Mouse (Mus musculus): ENCODE results near the gene Slc39a10. TPM values are rescaled to one million over a fixed set of nuclear protein-coding genes. Genes with fewer than 3 reads are reported as not detected.
A peak's percentile ranks its signal among the peaks of the same experiment; 100 is the strongest.

The Slc39a10 gene
- polyA plus RNA-seq, 1 experiment, result 0.96 TPM

DNA sequence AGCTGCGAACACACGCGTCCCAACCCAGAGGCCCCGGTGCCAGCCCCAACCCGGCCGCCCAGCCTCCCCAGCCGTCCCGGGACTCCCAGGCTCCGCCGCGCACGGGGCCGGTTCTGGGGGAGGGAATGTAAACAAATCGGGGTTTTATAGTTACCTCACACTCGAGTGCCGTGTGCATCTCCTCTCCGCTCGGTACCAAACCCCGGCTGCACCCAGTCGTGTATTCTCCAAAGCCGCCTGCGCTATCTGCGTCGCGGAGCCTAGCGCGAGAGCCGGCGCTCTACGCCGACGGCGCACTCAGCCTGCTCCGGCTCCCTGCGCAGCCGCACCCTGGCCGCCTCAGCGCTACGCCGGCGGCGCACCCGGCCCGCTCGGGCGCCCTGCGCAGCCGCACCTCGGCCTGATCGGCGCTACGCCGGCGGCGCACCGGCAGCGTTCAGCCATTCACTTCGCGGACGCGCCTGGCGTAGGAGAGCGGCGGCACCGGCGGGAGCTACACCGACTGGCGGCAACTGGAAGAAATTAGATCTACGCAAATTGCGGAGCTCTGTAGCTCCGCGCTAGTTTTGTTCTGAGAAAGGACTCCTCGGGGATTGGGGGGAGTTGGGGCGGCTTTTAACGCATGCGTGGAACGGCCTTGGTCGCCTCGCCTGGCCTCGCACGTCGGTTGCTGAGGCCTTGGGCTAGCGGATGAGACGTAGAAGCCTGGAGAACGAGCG, 39.2 kb downstream of the Slc39a10 start:
- H3K36me3 ChIP-seq (ENCODE audit: control insufficient read depth, insufficient read depth, low read length), result no peaks in the 10 kb centered on the region
- no peaks in the 10 kb centered on the region; the same call in 1 of the 2 replicates for H3K4me1 ChIP-seq (ENCODE audit: control insufficient read depth, insufficient read depth, insufficient read length, low read length)
- H3K27me3 ChIP-seq (ENCODE audit: control insufficient read depth, insufficient read depth, low read length), result no peaks in the 10 kb centered on the region
- peak overlapping the region; percentile 93 for H3K27ac ChIP-seq (ENCODE audit: insufficient read depth, low read depth, low read length)
- TF ChIP-seq POLR2A (IDR thresholded peaks at IDR 0.05; ENCODE audit: low read depth, low read length), result peak; percentile 78
- TF ChIP-seq CTCF (IDR thresholded peaks at IDR 0.05; ENCODE audit: extremely low read depth, insufficient read length, insufficient replicate concordance, low read depth, low read length), result no peak
- WGBS, result under 1% methylated on average over 86 of the region's 86 CpGs
- peak overlapping the region; percentile 80 for H3K4me3 ChIP-seq (ENCODE audit: low read depth, low read length)

DNA sequence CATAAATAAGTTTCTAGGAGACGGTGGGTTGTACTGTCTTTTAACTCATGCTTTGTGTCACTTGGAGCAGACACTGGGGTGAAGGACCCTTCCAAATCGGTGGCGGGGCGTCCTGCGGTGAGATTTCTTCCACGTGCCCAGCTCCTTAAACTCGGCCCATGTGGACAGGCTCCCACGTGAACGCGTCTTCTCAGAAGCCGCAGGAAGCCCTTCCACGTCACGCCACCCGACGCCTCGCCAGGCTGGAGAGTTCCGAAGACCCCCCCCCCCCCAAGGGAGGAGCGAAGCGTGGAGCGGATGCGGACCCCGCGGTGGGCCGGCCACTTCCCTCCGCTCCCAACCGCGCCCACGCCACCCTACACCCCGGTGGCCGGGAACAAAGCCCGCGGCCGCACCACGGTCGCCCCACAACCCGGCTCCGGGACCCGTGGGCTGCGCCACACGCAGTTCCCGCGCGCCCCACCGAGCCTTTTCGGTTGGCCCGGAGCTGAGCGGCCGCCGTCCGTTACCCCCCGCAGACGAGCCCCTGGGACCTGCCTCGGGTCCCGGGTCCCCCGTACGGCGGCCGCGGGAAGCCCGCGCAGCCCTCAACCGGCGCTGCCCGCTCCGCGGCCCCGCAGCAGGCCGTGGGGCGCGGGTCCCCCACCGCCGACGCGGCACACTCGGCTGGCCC, 39.9 kb downstream of the Slc39a10 start:
- H3K36me3 ChIP-seq (ENCODE audit: control insufficient read depth, insufficient read depth, low read length), result no peaks in the 10 kb centered on the region
- H3K27ac ChIP-seq (ENCODE audit: insufficient read depth, low read depth, low read length), result peak overlapping the region; percentile 71
- H3K4me3 ChIP-seq (ENCODE audit: low read depth, low read length), result peak overlapping the region; percentile 80
- H3K27me3 ChIP-seq (ENCODE audit: control insufficient read depth, insufficient read depth, low read length), result no peaks in the 10 kb centered on the region
- WGBS, result 1% methylated on average over 75 of the region's 75 CpGs
- TF ChIP-seq CTCF (IDR thresholded peaks at IDR 0.05; ENCODE audit: extremely low read depth, insufficient read length, insufficient replicate concordance, low read depth, low read length), result no peak
- TF ChIP-seq POLR2A (IDR thresholded peaks at IDR 0.05; ENCODE audit: low read depth, low read length), result no peak
- H3K4me1 ChIP-seq (ENCODE audit: control insufficient read depth, insufficient read depth, insufficient read length, low read length), result no peaks in the 10 kb centered on the region; the same call in 1 of the 2 replicates

DNA sequence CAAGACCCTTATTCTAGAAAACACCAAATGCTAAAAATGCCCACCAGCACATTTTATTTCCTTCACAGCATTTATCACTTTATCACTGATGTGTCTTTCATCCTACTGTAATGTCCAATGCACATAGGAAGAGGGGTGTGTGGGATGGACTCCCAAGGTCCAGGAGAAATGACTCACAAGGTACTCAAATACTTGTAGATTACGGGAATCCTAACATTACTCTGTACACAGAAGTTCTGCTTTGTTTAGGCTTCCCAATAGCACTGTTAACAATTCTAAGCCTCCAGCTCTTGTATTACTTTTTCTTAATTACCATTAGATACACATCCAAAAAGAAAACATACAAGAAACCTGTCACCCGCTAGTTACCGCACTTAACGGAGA, 40.4 kb downstream of the Slc39a10 start:
- TF ChIP-seq CTCF (IDR thresholded peaks at IDR 0.05; ENCODE audit: extremely low read depth, insufficient read length, insufficient replicate concordance, low read depth, low read length), result no peak
- no peak for TF ChIP-seq POLR2A (IDR thresholded peaks at IDR 0.05; ENCODE audit: low read depth, low read length)
- no peaks in the 10 kb centered on the region for H3K27me3 ChIP-seq (ENCODE audit: control insufficient read depth, insufficient read depth, low read length)
- H3K36me3 ChIP-seq (ENCODE audit: control insufficient read depth, insufficient read depth, low read length), result no peaks in the 10 kb centered on the region
- 7% methylated on average over 4 of the region's 4 CpGs for WGBS
- peak overlapping the region; percentile 80 for H3K4me3 ChIP-seq (ENCODE audit: low read depth, low read length)
- H3K27ac ChIP-seq (ENCODE audit: insufficient read depth, low read depth, low read length), result no peak overlapping the region
- H3K4me1 ChIP-seq (ENCODE audit: control insufficient read depth, insufficient read depth, insufficient read length, low read length), result no peaks in the 10 kb centered on the region; the same call in 1 of the 2 replicates

DNA sequence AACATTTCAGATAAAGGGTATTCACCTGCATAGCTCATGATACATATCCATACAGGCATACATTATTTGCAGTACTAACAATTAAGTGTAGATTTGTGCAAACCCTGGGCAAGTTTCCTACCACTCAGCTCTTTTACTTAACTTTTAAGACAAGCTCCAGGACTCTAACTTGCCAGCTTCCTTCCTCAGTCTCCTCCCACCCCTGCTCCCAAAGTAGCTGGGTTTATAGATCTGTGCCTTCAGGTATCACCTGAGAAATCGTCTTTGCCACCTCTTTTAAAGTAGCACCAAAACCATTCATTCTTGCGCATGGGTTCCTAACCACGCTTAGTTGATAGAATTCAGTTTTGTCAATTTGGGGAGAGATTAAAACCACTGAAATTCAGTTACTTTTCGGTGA, 41.1 kb downstream of the Slc39a10 start:
- no peaks in the 10 kb centered on the region for H3K36me3 ChIP-seq (ENCODE audit: control insufficient read depth, insufficient read depth, low read length)
- H3K27ac ChIP-seq (ENCODE audit: insufficient read depth, low read depth, low read length), result no peak overlapping the region
- H3K4me1 ChIP-seq (ENCODE audit: control insufficient read depth, insufficient read depth, insufficient read length, low read length), result no peaks in the 10 kb centered on the region; the same call in 1 of the 2 replicates
- no peak overlapping the region for H3K4me3 ChIP-seq (ENCODE audit: low read depth, low read length)
- no peak for TF ChIP-seq CTCF (IDR thresholded peaks at IDR 0.05; ENCODE audit: extremely low read depth, insufficient read length, insufficient replicate concordance, low read depth, low read length)
- WGBS, result 65% methylated on average over 4 of the region's 4 CpGs
- no peaks in the 10 kb centered on the region for H3K27me3 ChIP-seq (ENCODE audit: control insufficient read depth, insufficient read depth, low read length)

DNA sequence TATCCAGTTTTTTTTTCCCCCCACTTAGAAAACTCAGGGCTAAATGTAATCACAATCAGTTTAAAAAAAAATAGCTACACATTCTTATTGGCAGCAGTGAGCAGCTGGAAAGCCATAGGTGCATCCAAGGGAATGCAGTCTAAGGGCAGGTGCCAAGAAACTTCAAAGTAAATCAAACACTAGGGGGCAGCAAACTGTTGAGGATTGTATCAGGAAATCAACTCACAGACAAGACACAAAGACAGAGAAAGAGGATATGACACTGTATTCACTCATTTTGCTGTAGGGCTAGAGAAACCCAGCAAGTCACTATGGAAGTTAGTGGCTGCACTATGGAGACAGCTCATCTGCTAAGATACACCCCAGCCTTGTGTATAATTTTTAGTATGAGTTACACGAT, 42.9 kb downstream of the Slc39a10 start:
- H3K27me3 ChIP-seq (ENCODE audit: control insufficient read depth, insufficient read depth, low read length), result no peaks in the 10 kb centered on the region
- 24% methylated on average over 1 of the region's 1 CpGs for WGBS
- TF ChIP-seq POLR2A (IDR thresholded peaks at IDR 0.05; ENCODE audit: low read depth, low read length), result no peak
- TF ChIP-seq CTCF (IDR thresholded peaks at IDR 0.05; ENCODE audit: extremely low read depth, insufficient read length, insufficient replicate concordance, low read depth, low read length), result no peak
- no peak overlapping the region for H3K27ac ChIP-seq (ENCODE audit: insufficient read depth, low read depth, low read length)
- H3K4me1 ChIP-seq (ENCODE audit: control insufficient read depth, insufficient read depth, insufficient read length, low read length), result no peaks in the 10 kb centered on the region; the same call in 1 of the 2 replicates
- H3K4me3 ChIP-seq (ENCODE audit: low read depth, low read length), result no peak overlapping the region
- H3K36me3 ChIP-seq (ENCODE audit: control insufficient read depth, insufficient read depth, low read length), result no peaks in the 10 kb centered on the region

DNA sequence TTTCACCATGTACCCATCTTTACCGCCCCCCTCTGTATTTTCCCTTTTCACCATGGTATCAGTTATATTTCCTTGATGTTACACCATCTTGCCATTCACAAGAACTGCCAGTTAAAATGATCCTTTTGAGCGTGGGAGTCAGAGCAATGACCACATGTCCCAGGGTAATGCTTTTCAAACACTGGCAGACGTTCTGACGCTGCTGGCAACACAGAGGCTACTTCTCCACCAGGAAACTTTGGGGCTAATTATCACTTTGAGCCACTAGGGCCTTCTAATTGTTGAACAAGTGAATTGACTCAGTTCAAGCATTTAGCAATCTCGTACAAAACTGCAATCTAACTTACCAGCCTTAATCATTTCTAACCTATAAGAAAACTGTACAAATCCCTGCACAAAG, 47.4 kb downstream of the Slc39a10 start:
- Histone ChIP-seq H3K36me3 (ENCODE audit: control insufficient read depth, insufficient read depth, low read length) (no peaks in the 10 kb centered on the region), H3K27me3 (ENCODE audit: control insufficient read depth, insufficient read depth, low read length) (no peaks in the 10 kb centered on the region), H3K27ac (ENCODE audit: insufficient read depth, low read depth, low read length) (no peak overlapping the region), H3K4me1 (ENCODE audit: control insufficient read depth, insufficient read depth, insufficient read length, low read length) (no peaks in the 10 kb centered on the region), H3K4me3 (ENCODE audit: low read depth, low read length) (no peak overlapping the region)
- no peak for TF ChIP-seq POLR2A (IDR thresholded peaks at IDR 0.05; ENCODE audit: low read depth, low read length)
- WGBS, result 65% methylated on average over 5 of the region's 5 CpGs

DNA sequence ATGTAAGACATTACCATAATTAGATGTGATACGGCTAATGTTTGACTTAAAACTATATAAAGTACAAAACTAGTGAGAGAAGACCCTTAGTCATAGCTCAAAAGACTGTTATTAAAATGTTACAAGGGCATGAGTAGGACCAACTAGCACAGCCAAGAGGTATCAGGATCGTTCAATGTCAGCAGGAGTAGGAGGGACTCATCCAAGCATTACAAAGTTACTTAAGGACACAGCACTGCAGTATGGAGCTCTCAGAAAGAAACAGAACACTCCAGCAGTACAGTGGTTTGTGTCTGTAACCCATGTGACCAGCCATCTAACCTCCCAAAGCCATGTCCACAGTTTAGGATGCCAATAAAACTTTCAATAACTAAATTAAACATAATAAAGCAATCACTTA, 48.4 kb downstream of the Slc39a10 start:
- Histone ChIP-seq H3K4me3 (ENCODE audit: low read depth, low read length) (no peak overlapping the region), H3K36me3 (ENCODE audit: control insufficient read depth, insufficient read depth, low read length) (no peaks in the 10 kb centered on the region), H3K27me3 (ENCODE audit: control insufficient read depth, insufficient read depth, low read length) (no peaks in the 10 kb centered on the region), H3K27ac (ENCODE audit: insufficient read depth, low read depth, low read length) (no peak overlapping the region), H3K4me1 (ENCODE audit: control insufficient read depth, insufficient read depth, insufficient read length, low read length) (no peaks in the 10 kb centered on the region)
- WGBS, result 74% methylated on average over 2 of the region's 2 CpGs
- TF ChIP-seq CTCF (IDR thresholded peaks at IDR 0.05; ENCODE audit: extremely low read depth, insufficient read length, insufficient replicate concordance, low read depth, low read length) (no peak), POLR2A (IDR thresholded peaks at IDR 0.05; ENCODE audit: low read depth, low read length) (no peak)

All from small intestine, adult 2 months (tissue).